Mouse (Mus musculus): Measurements from ENCODE around the gene Mrpl1.

GRCm38 (mm10) chr5:96209916-96210583, 757 bp downstream of the Mrpl1 start:
- TF ChIP-seq CTCF (IDR thresholded peaks at IDR 0.05; ENCODE audit: control insufficient read depth, insufficient read depth, insufficient read length) (no peak), MYOD1 (IDR thresholded peaks at IDR 0.05; ENCODE audit: control insufficient read depth, insufficient read length, low read depth) (no peak), MYOG (IDR thresholded peaks at IDR 0.05; ENCODE audit: control insufficient read depth, extremely low read depth, insufficient read length) (no peak), CEBPB (IDR thresholded peaks at IDR 0.05; ENCODE audit: low read depth) (no peak), USF1 (IDR thresholded peaks at IDR 0.05; ENCODE audit: low read depth) (no peak), MAX (IDR thresholded peaks at IDR 0.05) (peak; percentile 87), FOSL1 (IDR thresholded peaks at IDR 0.05; ENCODE audit: insufficient read depth, low read length, poor library complexity, severe bottlenecking) (no peak)
